In genomic region chr17:5868319-5869031, GRCm38 (mm10) we compare ENCODE assay signal across 15 mouse cellular contexts. TPM values are rescaled to one million over a fixed set of nuclear protein-coding genes. Genes with fewer than 3 reads are reported as not detected.
DNase-seq lines count a peak whose midpoint lies in the region; ATAC-seq and TF ChIP-seq lines count a peak whose summit lies in the region.
"Had no signal": no experiment of that assay in that cellular context is flagged by ENCODE, and none has a peak within 500 bp of the region (broad histone marks: within the 10 kb centered on the region; RNA-seq: fewer than 3 reads in every experiment).

No protein-coding gene starts in this region.

- H3K27me3 ChIP-seq in liver, postnatal 0 days (ENCODE audit: insufficient read depth, low read length) = no peaks in the 10 kb centered on the region
- H3K27me3 ChIP-seq in heart, embryonic 11.5 days (ENCODE audit: control insufficient read depth, insufficient read depth, low read length) = no peaks in the 10 kb centered on the region
- H3K27me3 ChIP-seq: embryonic facial prominence, embryonic 13.5 days; midbrain, embryonic 12.5 days had no signal

- no peak for DNase-seq in frontal cortex, postnatal 10 days (ENCODE audit: low spot score in 2 of 2)
- DNase-seq in brain, adult 2 months (ENCODE audit: low read depth, low spot score) = peak; percentile 42
- peak; percentile 70 to 78 for DNase-seq in kidney, adult 8-10 months
- DNase-seq in liver, postnatal 0 days = no peak
- DNase-seq in left cerebral cortex, adult 2 months (ENCODE audit: extremely low spot score in 1 of 2, low spot score in 2 of 2) = no peak
- DNase-seq: cerebellum, adult 18-20 months; lung, adult 18-20 months; lung, postnatal 4 days had no signal

- no peak overlapping the region for H3K4me2 ChIP-seq in liver, postnatal 0 days (ENCODE audit: low read depth, low read length)
- no peak overlapping the region for H3K4me2 ChIP-seq in heart, embryonic 11.5 days
- H3K4me2 ChIP-seq: embryonic facial prominence, embryonic 13.5 days; midbrain, embryonic 12.5 days had no signal

- H3K27ac ChIP-seq in liver, postnatal 0 days (ENCODE audit: low read depth) = peak overlapping the region; percentile 4; the same call in 1 of the 2 replicates
- no peak overlapping the region for H3K27ac ChIP-seq in left cerebral cortex, adult 2 months
- no peak overlapping the region for H3K27ac ChIP-seq in heart, embryonic 11.5 days (ENCODE audit: low read depth, low read length)
- H3K27ac ChIP-seq: embryonic facial prominence, embryonic 13.5 days; midbrain, embryonic 12.5 days had no signal

- no peaks in the 10 kb centered on the region for H3K9me3 ChIP-seq in liver, postnatal 0 days (ENCODE audit: low read length)
- H3K9me3 ChIP-seq in heart, embryonic 11.5 days (replicated peaks; ENCODE audit: control insufficient read depth, low read length) = no peaks in the 10 kb centered on the region
- H3K9me3 ChIP-seq: embryonic facial prominence, embryonic 13.5 days; midbrain, embryonic 12.5 days had no signal

- no peak overlapping the region for H3K4me3 ChIP-seq in liver, postnatal 0 days (ENCODE audit: low read depth, low read length)
- H3K4me3 ChIP-seq in left cerebral cortex, adult 2 months = no peak overlapping the region
- no peak overlapping the region; the same call in 1 of the 2 replicates for H3K4me3 ChIP-seq in heart, embryonic 11.5 days (ENCODE audit: low read depth, low read length)
- H3K4me3 ChIP-seq: embryonic facial prominence, embryonic 13.5 days; midbrain, embryonic 12.5 days; myocyte had no signal

- no peak for TF ChIP-seq CTCF in liver, postnatal 0 days (IDR thresholded peaks at IDR 0.05; ENCODE audit: low read depth)
- no peak for TF ChIP-seq CTCF in left cerebral cortex, adult 2 months (IDR thresholded peaks at IDR 0.05)

- no peak for TF ChIP-seq EP300 in liver, postnatal 0 days (IDR thresholded peaks at IDR 0.05; ENCODE audit: low read depth)

- H3K9ac ChIP-seq in liver, postnatal 0 days (replicated peaks) = no peak overlapping the region
- no peak overlapping the region for H3K9ac ChIP-seq in heart, embryonic 11.5 days (ENCODE audit: low read depth, low read length)
- H3K9ac ChIP-seq: embryonic facial prominence, embryonic 13.5 days; midbrain, embryonic 12.5 days had no signal

- H3K36me3 ChIP-seq in liver, postnatal 0 days (replicated peaks; ENCODE audit: insufficient read depth, low read length) = no peaks in the 10 kb centered on the region
- no peaks in the 10 kb centered on the region for H3K36me3 ChIP-seq in heart, embryonic 11.5 days (ENCODE audit: control insufficient read depth, insufficient read depth, low read length)
- H3K36me3 ChIP-seq: embryonic facial prominence, embryonic 13.5 days; midbrain, embryonic 12.5 days had no signal

- peaks cover 14% of the 10 kb centered on the region for H3K4me1 ChIP-seq in liver, postnatal 0 days (ENCODE audit: insufficient read depth)
- peaks cover 14% of the 10 kb centered on the region for H3K4me1 ChIP-seq in heart, embryonic 11.5 days (ENCODE audit: control insufficient read depth, insufficient read depth, low read length)

- WGBS in liver, postnatal 0 days (ENCODE audit: insufficient replicate concordance) = 66% methylated on average over 7 of the region's 7 CpGs
- WGBS in heart, embryonic 11.5 days (ENCODE audit: insufficient replicate concordance) = 78% methylated on average over 7 of the region's 7 CpGs

- intact Hi-C loops in left cerebral cortex, adult 2 months (cut with DNase I) = no loop called here

- peak; percentile 47; the same call in 1 of the 2 replicates for ATAC-seq in frontal cortex, adult (ENCODE audit: low TSS enrichment)
- ATAC-seq in liver, postnatal 0 days = no peak
- no peak for ATAC-seq in granulocyte monocyte progenitor cell, adult 5-6 weeks (replicated peaks; ENCODE audit: poor library complexity, severe bottlenecking)
- no peak for ATAC-seq in heart, embryonic 11.5 days (replicated peaks; ENCODE audit: insufficient number of reproducible peaks, low FRiP score, low TSS enrichment)
- ATAC-seq: inflammation-experienced regulatory T-cells, adult 6 months had no signal

RNA-seq across cellular contexts. Expression of gene Snx9, which starts 27.3 kb away (rescaled TPM):
- polyA plus RNA-seq in liver, postnatal 0 days (2015; fragmentation: Nextera tagmentation; extraction: Ambion mirVana) = 13.1 and 13.5 TPM in 2 replicates
- 29.5 and 33.9 TPM in 2 replicates for total RNA-seq in granulocyte monocyte progenitor cell, adult 5-6 weeks (2014; fragmentation: Nextera tagmentation)
- 26.9 and 28.8 TPM in 2 replicates for total RNA-seq in granulocyte monocyte progenitor cell, adult 5-6 weeks (2017)
- 10 to 100 TPM; 14.7 to 16.6 TPM for total RNA-seq in left cerebral cortex, adult 2 months (2021)
- polyA plus RNA-seq in heart, embryonic 11.5 days (2014; fragmentation: Nextera tagmentation; extraction: Ambion mirVana) = 26.5 and 26.9 TPM in 2 replicates

Comparison
In these comparisons a context has a peak if more than half of its experiments do, and no peak if none do; other contexts are left out.
1. DNase-seq: peak in brain, adult 2 months (single experiment) and kidney, adult 8-10 months (2 of 2); none in frontal cortex, postnatal 10 days (0 of 2), liver, postnatal 0 days (single experiment) and left cerebral cortex, adult 2 months (0 of 2).